Mouse (Mus musculus) ES-Bruce4 (cell line): ENCODE measurements around the gene Srxn1. TPM values are rescaled to one million over a fixed set of nuclear protein-coding genes. Genes with fewer than 3 reads are reported as not detected.
"Not testable (repeated sequence)": the region's sequence is repeated elsewhere in the genome, so short reads cannot be mapped to it uniquely, and the experiment has no call there.

Source experiments
- H3K27ac ChIP-seq: 2 replicates; pipeline ENCODE4 v1.5.1; 2012; ENCODE audit warnings: low read length, inconsistent platforms; ENCODE audit not compliant: insufficient read depth
- H3K27me3 ChIP-seq: 2 replicates; pipeline ENCODE4 v1.6.1; 2012; ENCODE audit warnings: mild to moderate bottlenecking, low read length, inconsistent platforms; ENCODE audit not compliant: control insufficient read depth, poor library complexity, insufficient read depth, severe bottlenecking
- H3K36me3 ChIP-seq: 2 replicates; pipeline ENCODE4 v1.6.1; 2012; ENCODE audit warnings: inconsistent platforms, mild to moderate bottlenecking, low read length, moderate library complexity; ENCODE audit not compliant: control insufficient read depth, poor library complexity, insufficient read depth, severe bottlenecking
- H3K4me1 ChIP-seq: one replicate; pipeline ENCODE4 v1.8.1; 2011; ENCODE audit warnings: low read length; ENCODE audit not compliant: control insufficient read depth, insufficient read depth
- H3K4me3 ChIP-seq: 2 replicates; pipeline ENCODE4 v1.5.1; 2011; ENCODE audit warnings: low read depth, mild to moderate bottlenecking, low read length
- H3K9ac ChIP-seq: 2 replicates; pipeline ENCODE4 v1.6.1; 2012; ENCODE audit warnings: low read depth, mild to moderate bottlenecking, inconsistent platforms; ENCODE audit not compliant: poor library complexity, severe bottlenecking
- H3K9me3 ChIP-seq: replicated peaks from 2 replicates; pipeline ENCODE4 v1.6.1; 2012; ENCODE audit warnings: mild to moderate bottlenecking, low read length, inconsistent platforms; ENCODE audit not compliant: control insufficient read depth, poor library complexity, insufficient read depth, severe bottlenecking
- CTCF ChIP-seq: IDR thresholded peaks from one replicate; pipeline ENCODE4 v1.8.1; 2011; ENCODE audit warnings: low read depth, low read length
- EP300 ChIP-seq: IDR thresholded peaks from 2 replicates; pipeline ENCODE4 v1.6.1; 2011; ENCODE audit warnings: low read depth, low read length; ENCODE audit not compliant: insufficient read depth
- POLR2A ChIP-seq: IDR thresholded peaks from one replicate; pipeline ENCODE4 v1.8.1; 2011; ENCODE audit warnings: low read length; ENCODE audit not compliant: insufficient read depth
- polyA plus RNA-seq: library from polyadenylated mRNA; stranded (reverse); fragments of >200 nt; gene quantifications from 2 replicates; pipeline ENCODE4 v1.2.4, GENCODE M21; 2011; ENCODE audit warnings: low read depth; ENCODE audit not compliant: missing spikeins, insufficient read depth, insufficient read length

Srxn1 gene
- 18.1 TPM in 2 replicates for polyA plus RNA-seq

GRCm38 (mm10) chr2:152105318-152106224 lies at the start of gene Srxn1:
TSS of gene Srxn1 (plus strand) at chr2:152105516.
- no peaks in the 10 kb centered on the region for H3K4me1 ChIP-seq
- H3K36me3 ChIP-seq: peaks cover 9% of the 10 kb centered on the region
- peak within 1 kb of the TSS; percentile 72 for H3K9ac ChIP-seq
- H3K9me3 ChIP-seq: no peaks in the 10 kb centered on the region
- no peaks in the 10 kb centered on the region for H3K27me3 ChIP-seq
- peak within 1 kb of the TSS; percentile 62 for H3K4me3 ChIP-seq
- H3K27ac ChIP-seq: no peak within 1 kb of the TSS
- peak; percentile 68 for TF ChIP-seq EP300
- no peak for TF ChIP-seq CTCF
- peak; percentile 18 for TF ChIP-seq POLR2A

GRCm38 (mm10) chr2:152056368-152057251 lies 48.7 kb upstream of the Srxn1 start:
- TF ChIP-seq EP300: no peak
- TF ChIP-seq CTCF: no peak
- Histone ChIP-seq H3K27me3 (no peaks in the 10 kb centered on the region), H3K36me3 (no peaks in the 10 kb centered on the region), H3K27ac (no peak overlapping the region), H3K4me1 (no peaks in the 10 kb centered on the region), H3K9me3 (no peaks in the 10 kb centered on the region), H3K4me3 (no peak overlapping the region), H3K9ac (no peak overlapping the region)

DNA sequence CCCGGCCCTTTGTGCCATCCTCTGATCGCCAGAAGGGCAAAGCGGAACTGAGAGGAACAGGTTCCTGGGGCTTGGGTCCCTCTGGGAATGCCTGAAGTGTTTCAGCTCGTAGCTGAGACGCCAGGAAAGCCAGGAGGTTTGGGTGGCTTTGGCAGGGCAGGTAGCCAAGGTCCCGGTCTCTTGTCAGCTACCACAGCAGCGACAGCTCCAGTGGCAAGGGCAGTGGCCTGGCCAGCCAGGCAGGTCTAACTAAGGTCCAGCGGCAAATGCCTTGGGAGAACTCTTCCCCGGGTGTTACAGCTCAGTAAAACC lies 48.1 kb upstream of the Srxn1 start:
- Histone ChIP-seq H3K4me3 (no peak overlapping the region), H3K36me3 (no peaks in the 10 kb centered on the region), H3K9me3 (no peaks in the 10 kb centered on the region), H3K9ac (no peak overlapping the region), H3K4me1 (no peaks in the 10 kb centered on the region), H3K27me3 (no peaks in the 10 kb centered on the region), H3K27ac (no peak overlapping the region)
- TF ChIP-seq POLR2A (no peak), CTCF (no peak), EP300 (no peak)

GRCm38 (mm10) chr2:152062817-152063216 lies 42.5 kb upstream of the Srxn1 start:
- not testable (repeated sequence) for H3K9me3 ChIP-seq, H3K4me3 ChIP-seq, H3K36me3 ChIP-seq, H3K9ac ChIP-seq, H3K4me1 ChIP-seq, H3K27ac ChIP-seq, H3K27me3 ChIP-seq

GRCm38 (mm10) chr2:152068660-152069433 lies 36.5 kb upstream of the Srxn1 start:
- H3K27ac ChIP-seq: no peak overlapping the region
- no peaks in the 10 kb centered on the region for H3K9me3 ChIP-seq
- H3K4me3 ChIP-seq: no peak overlapping the region
- no peaks in the 10 kb centered on the region for H3K36me3 ChIP-seq
- H3K27me3 ChIP-seq: no peaks in the 10 kb centered on the region
- no peak overlapping the region for H3K9ac ChIP-seq
- no peak for TF ChIP-seq EP300
- no peak for TF ChIP-seq POLR2A
- no peak for TF ChIP-seq CTCF
- no peaks in the 10 kb centered on the region for H3K4me1 ChIP-seq

DNA sequence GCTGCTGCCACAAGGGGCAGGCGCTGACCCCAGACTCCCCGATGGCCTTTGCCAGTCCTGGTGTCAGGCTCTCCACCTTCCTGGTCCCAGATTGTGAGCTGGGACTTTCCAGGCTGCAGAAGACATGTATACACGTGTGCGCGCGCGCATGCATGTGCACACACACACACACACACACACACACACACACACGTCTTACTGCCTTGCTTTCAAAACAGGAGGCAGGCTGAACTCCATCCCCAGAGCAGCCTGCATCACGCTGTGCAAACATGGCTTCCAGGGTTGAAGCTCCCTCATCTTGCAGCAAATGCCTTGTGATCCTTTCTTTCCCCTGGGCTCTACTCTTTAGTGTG lies 35.9 kb upstream of the Srxn1 start:
- Histone ChIP-seq H3K27me3 (no peaks in the 10 kb centered on the region), H3K4me1 (no peaks in the 10 kb centered on the region), H3K36me3 (no peaks in the 10 kb centered on the region), H3K27ac (no peak overlapping the region), H3K4me3 (no peak overlapping the region), H3K9ac (no peak overlapping the region), H3K9me3 (no peaks in the 10 kb centered on the region)
- no peak for TF ChIP-seq CTCF
- no peak for TF ChIP-seq POLR2A
- TF ChIP-seq EP300: no peak
